In the genomic region with DNA sequence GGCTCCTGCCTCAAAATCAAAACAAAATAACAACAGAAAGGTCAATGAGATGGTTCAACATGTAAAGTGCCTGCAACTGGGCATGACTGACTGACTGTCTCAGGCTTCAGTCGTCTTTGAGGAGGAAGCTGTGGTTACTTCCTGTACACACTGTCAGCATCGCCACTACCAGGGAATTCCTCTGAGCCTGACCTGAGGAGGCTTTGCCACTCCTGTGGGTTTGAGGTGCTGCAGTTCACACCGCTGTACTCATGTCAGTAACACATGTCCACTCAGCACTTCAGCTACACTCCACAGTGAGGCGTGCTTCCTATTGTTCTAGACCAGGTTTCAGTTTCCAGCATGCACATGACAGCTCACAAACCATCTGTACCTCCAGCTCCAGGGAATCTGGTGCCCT, we compare ENCODE assay signal across 19 mouse cellular contexts. TPM values are rescaled to one million over a fixed set of nuclear protein-coding genes. Genes with fewer than 3 reads are reported as not detected.
A peak's percentile ranks its signal among the peaks of the same experiment; 100 is the strongest.
DNase-seq lines count a peak whose midpoint lies in the region; ATAC-seq lines count a peak whose summit lies in the region.
"Had no signal": no experiment of that assay in that cellular context is flagged by ENCODE, and none has a peak within 500 bp of the region (broad histone marks: within the 10 kb centered on the region; RNA-seq: fewer than 3 reads in every experiment).

No protein-coding gene starts in this region.

- no peaks in the 10 kb centered on the region for H3K9me3 ChIP-seq in heart, embryonic 10.5 days
- no peaks in the 10 kb centered on the region for H3K9me3 ChIP-seq in heart, embryonic 11.5 days (replicated peaks; ENCODE audit: control insufficient read depth, low read length)
- H3K9me3 ChIP-seq: hindbrain, embryonic 10.5 days; limb, embryonic 13.5 days had no signal

- no peak overlapping the region for H3K4me3 ChIP-seq in heart, embryonic 10.5 days
- no peak overlapping the region for H3K4me3 ChIP-seq in heart, embryonic 11.5 days (ENCODE audit: low read depth, low read length)
- H3K4me3 ChIP-seq: hindbrain, embryonic 10.5 days; left cerebral cortex, adult 2 months; limb, embryonic 13.5 days had no signal

- H3K36me3 ChIP-seq in heart, embryonic 10.5 days = no peaks in the 10 kb centered on the region
- no peaks in the 10 kb centered on the region for H3K36me3 ChIP-seq in heart, embryonic 11.5 days (ENCODE audit: control insufficient read depth, insufficient read depth, low read length)
- H3K36me3 ChIP-seq: hindbrain, embryonic 10.5 days; limb, embryonic 13.5 days had no signal

- no peak overlapping the region for H3K9ac ChIP-seq in heart, embryonic 11.5 days (ENCODE audit: low read depth, low read length)
- H3K9ac ChIP-seq: limb, embryonic 13.5 days had no signal

- no peaks in the 10 kb centered on the region for H3K27me3 ChIP-seq in heart, embryonic 10.5 days (ENCODE audit: insufficient read depth, poor library complexity, severe bottlenecking)
- no peaks in the 10 kb centered on the region for H3K27me3 ChIP-seq in heart, embryonic 11.5 days (ENCODE audit: control insufficient read depth, insufficient read depth, low read length)
- H3K27me3 ChIP-seq: limb, embryonic 13.5 days; Patski had no signal

- WGBS in heart, embryonic 10.5 days = 75% methylated on average over 4 of the region's 4 CpGs
- 81% methylated on average over 4 of the region's 4 CpGs for WGBS in heart, embryonic 11.5 days (ENCODE audit: insufficient replicate concordance)

- DNase-seq in heart, embryonic 10.5 days (ENCODE audit: low spot score) = peak; percentile 57
- peak; percentile 59 for DNase-seq in A20 (ENCODE audit: low read depth, low spot score)
- DNase-seq in T-cell, adult 2 months (ENCODE audit: low spot score) = peak; percentile 56
- no peak for DNase-seq in embryo, embryonic 10.5 days (ENCODE audit: low spot score)
- DNase-seq in cerebellum, adult 18-20 months = no peak
- DNase-seq: cerebellum, adult 9-10 months; kidney, adult 18-20 months; lung, adult 18-20 months had no signal

- H3K4me1 ChIP-seq in heart, embryonic 10.5 days = peaks cover 3% of the 10 kb centered on the region; the same call in 1 of the 2 replicates
- H3K4me1 ChIP-seq in heart, embryonic 11.5 days (ENCODE audit: control insufficient read depth, insufficient read depth, low read length) = 0 out of 2 replicates have a peak, but pooled peaks cover 3% of the 10 kb centered on the region
- H3K4me1 ChIP-seq: hindbrain, embryonic 10.5 days; limb, embryonic 13.5 days had no signal

- no peak for ATAC-seq in heart, embryonic 11.5 days (replicated peaks; ENCODE audit: insufficient number of reproducible peaks, low FRiP score, low TSS enrichment)
- ATAC-seq in megakaryocyte progenitor cell, adult 5-6 weeks (replicated peaks; ENCODE audit: poor library complexity) = peak; percentile 80
- ATAC-seq in cerebellum, adult (ENCODE audit: insufficient number of reproducible peaks, low FRiP score, low TSS enrichment) = no peak
- ATAC-seq: Patski had no signal

- no peak overlapping the region for H3K4me2 ChIP-seq in heart, embryonic 11.5 days
- H3K4me2 ChIP-seq: limb, embryonic 13.5 days; midbrain, embryonic 11.5 days had no signal

- no peak overlapping the region for H3K27ac ChIP-seq in heart, embryonic 10.5 days
- no peak overlapping the region for H3K27ac ChIP-seq in heart, embryonic 11.5 days (ENCODE audit: low read depth, low read length)
- H3K27ac ChIP-seq: hindbrain, embryonic 10.5 days; left cerebral cortex, adult 2 months; limb, embryonic 13.5 days had no signal

RNA-seq across cellular contexts. Expression of a gene that starts 11.2 kb away (rescaled TPM):
- not detected in 2 replicates for polyA plus RNA-seq in heart, embryonic 10.5 days (2016; fragmentation: Nextera tagmentation; extraction: Ambion mirVana)
- polyA plus RNA-seq in heart, embryonic 11.5 days (2014; fragmentation: Nextera tagmentation; extraction: Ambion mirVana) = not detected in 2 replicates
- total RNA-seq in megakaryocyte progenitor cell, adult 5-6 weeks (2015) = not detected in 2 replicates
- not detected in 2 replicates for total RNA-seq in megakaryocyte progenitor cell, adult 5-6 weeks (2017)
- total RNA-seq: adrenal gland, adult 18-20 months; left cerebral cortex, adult 2 months had no signal
- polyA plus RNA-seq: brain, embryonic 14.5 days; embryonic facial prominence, embryonic 11.5 days; hindbrain, embryonic 10.5 days; limb, embryonic 13.5 days; Patski had no signal

RNA-seq across cellular contexts. Expression of a gene that starts 21.5 kb away (rescaled TPM):
- polyA plus RNA-seq in heart, embryonic 10.5 days (2016; fragmentation: Nextera tagmentation; extraction: Ambion mirVana) = 73.3 and 87.3 TPM in 2 replicates
- polyA plus RNA-seq in heart, embryonic 11.5 days (2014; fragmentation: Nextera tagmentation; extraction: Ambion mirVana) = 68.2 and 69.8 TPM in 2 replicates
- 47.3 and 47.4 TPM in 2 replicates for total RNA-seq in megakaryocyte progenitor cell, adult 5-6 weeks (2015)
- total RNA-seq in megakaryocyte progenitor cell, adult 5-6 weeks (2017) = 38.1 and 48.1 TPM in 2 replicates

RNA-seq across cellular contexts. Expression of a gene that starts 52.5 kb away (rescaled TPM):
- polyA plus RNA-seq in heart, embryonic 10.5 days (2016; fragmentation: Nextera tagmentation; extraction: Ambion mirVana) = 40.5 and 42.5 TPM in 2 replicates
- polyA plus RNA-seq in heart, embryonic 11.5 days (2014; fragmentation: Nextera tagmentation; extraction: Ambion mirVana) = 49.7 and 50.4 TPM in 2 replicates
- 13.3 and 19.8 TPM in 2 replicates for total RNA-seq in megakaryocyte progenitor cell, adult 5-6 weeks (2015)
- 20.2 and 21.4 TPM in 2 replicates for total RNA-seq in megakaryocyte progenitor cell, adult 5-6 weeks (2017)

RNA-seq across cellular contexts. Expression of a gene that starts 58.3 kb away (rescaled TPM):
- 82.5 and 108 TPM in 2 replicates for polyA plus RNA-seq in heart, embryonic 10.5 days (2016; fragmentation: Nextera tagmentation; extraction: Ambion mirVana)
- polyA plus RNA-seq in heart, embryonic 11.5 days (2014; fragmentation: Nextera tagmentation; extraction: Ambion mirVana) = 91.4 and 102 TPM in 2 replicates
- total RNA-seq in megakaryocyte progenitor cell, adult 5-6 weeks (2015) = 94.1 and 112 TPM in 2 replicates
- total RNA-seq in megakaryocyte progenitor cell, adult 5-6 weeks (2017) = 55.7 and 88.3 TPM in 2 replicates

Comparison
In these comparisons a context has a peak if more than half of its experiments do, and no peak if none do; other contexts are left out.
1. DNase-seq: peak in heart, embryonic 10.5 days (single experiment), A20 (single experiment) and T-cell, adult 2 months (single experiment); none in embryo, embryonic 10.5 days (single experiment) and cerebellum, adult 18-20 months (0 of 2).